Mouse (Mus musculus) CH12F3 (cell line): Measurements from ENCODE around the gene Ywhag.

ENCODE experiments used
- in situ Hi-C: fragments of 300-500 bp; cut with MboI; formaldehyde crosslinking; loops from 2 replicates; pipeline ENCODE4 v1.14.3; 2020; ENCODE audit warnings: low sequenced_read_pairs

Ywhag gene

GRCm38 (mm10) chr5:135952830-135953229 lies 18.4 kb upstream of the Ywhag start:
- in situ Hi-C loops = no loop called here

DNA sequence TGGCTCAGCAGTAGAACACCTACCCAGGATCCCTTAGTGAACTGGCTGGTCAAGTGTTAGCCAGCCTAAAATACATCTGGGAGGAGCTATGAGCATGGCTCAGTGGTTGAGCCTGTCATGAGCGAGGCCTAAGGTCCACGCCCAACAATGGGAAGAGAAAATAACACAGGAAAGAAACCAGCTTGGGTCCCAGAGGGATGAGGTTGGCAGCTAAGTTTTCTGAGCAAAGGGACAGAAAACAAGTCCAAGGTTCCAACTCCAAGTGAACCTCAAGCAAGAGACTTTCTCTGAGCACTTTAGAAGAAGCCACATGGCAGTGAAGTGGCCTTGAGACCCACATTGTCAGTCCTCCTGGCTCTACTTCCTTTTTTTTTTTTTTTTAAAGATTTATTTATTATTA lies 17.2 kb upstream of the Ywhag start:
- in situ Hi-C loops = no loop called here

GRCm38 (mm10) chr5:135950710-135951412 lies 16.4 kb upstream of the Ywhag start:
- in situ Hi-C loops = no loop called here

DNA sequence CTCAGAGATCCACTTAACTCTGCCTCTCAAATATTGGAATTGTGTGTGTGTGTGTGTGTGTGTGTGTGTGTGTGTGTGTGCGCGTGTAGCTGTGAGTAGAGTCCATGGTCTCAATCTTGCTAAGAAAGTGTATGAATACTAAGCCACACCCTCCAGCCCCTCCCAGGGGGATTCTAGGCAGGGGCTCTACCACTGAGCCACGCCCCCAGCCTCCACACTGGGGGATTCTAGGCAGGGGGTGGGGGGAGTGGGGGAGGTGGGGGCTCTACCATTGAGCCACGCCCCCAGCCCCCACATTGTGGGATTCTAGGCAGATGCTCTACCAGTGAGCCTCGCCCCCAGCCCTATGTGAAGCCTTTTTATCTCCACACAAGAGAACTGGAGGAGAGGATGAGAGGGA lies 12.2 kb upstream of the Ywhag start:
- in situ Hi-C loops = no loop called here

DNA sequence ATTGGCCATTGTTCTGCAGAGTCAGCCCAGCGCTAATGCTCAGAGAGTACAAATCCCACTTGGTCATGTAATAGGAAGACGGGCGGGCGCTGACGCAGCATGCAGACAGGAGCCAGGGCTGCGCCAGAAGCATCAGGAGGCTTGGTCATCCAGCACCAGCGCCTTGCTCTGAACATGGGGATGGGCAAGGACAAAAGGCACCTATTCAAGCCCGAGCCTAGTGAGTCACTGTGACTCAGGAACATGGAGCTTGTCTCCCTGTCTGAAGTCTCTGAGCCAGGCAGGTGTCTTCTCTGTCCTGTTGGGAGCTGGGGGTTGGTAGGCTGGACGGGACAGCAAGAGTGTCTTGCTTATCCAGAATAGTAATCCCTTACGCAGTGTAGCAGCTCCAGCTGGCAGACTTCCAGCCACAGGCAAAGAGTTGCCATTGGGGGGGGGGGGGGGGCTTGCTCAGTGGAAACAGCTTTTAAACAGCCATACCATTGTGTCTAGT lies 11.5 kb upstream of the Ywhag start:
- in situ Hi-C loops = no loop called here

GRCm38 (mm10) chr5:135942710-135943109 lies 8.3 kb upstream of the Ywhag start:
- in situ Hi-C loops = no loop called here

GRCm38 (mm10) chr5:135940587-135940986 lies 6.2 kb upstream of the Ywhag start:
- in situ Hi-C loops = no loop called here

DNA sequence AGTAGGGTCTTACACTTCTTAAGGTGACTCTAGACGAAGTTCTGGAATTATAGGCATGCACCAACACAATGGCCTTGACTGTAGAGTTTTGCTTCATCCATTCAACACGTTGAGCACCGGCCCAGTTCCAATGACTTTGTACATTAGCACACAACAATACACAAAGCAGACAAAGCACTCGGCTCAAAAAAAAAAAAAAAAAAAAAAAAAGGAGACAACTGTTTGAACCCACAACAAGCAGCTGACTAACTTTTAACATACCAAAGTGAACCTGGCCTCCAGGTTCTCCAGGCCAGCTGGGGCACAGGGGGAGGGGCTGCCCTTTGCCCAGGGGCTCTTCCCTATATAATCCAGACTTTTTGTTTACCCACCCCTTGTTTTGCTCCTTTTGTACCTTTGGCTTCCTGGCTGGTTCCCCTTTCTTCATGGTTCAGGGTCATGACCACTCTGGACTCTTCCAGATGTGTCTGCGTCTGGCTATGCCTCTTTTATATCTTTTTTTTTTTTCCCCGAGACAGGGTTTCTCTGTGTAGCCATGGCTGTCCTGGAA lies 1.3 kb upstream of the Ywhag start:
- in situ Hi-C loops = no loop called here

DNA sequence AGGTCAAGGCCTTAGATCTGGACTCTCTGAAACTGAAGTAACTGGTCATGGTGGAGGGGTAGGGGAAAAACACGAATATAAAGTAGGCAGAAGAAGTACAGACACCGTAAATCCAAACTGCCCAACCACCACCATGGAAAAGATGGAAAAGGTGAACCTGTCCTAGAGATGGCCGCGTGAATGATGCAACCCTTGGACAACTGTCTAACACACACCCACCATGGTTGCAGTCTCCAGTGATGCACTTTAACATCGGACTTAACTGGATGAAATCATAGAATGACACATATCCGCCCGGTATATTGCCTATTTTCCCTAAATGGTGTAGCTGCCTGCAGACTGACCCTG lies 734 bp upstream of the Ywhag start:
- in situ Hi-C loops = no loop called here

DNA sequence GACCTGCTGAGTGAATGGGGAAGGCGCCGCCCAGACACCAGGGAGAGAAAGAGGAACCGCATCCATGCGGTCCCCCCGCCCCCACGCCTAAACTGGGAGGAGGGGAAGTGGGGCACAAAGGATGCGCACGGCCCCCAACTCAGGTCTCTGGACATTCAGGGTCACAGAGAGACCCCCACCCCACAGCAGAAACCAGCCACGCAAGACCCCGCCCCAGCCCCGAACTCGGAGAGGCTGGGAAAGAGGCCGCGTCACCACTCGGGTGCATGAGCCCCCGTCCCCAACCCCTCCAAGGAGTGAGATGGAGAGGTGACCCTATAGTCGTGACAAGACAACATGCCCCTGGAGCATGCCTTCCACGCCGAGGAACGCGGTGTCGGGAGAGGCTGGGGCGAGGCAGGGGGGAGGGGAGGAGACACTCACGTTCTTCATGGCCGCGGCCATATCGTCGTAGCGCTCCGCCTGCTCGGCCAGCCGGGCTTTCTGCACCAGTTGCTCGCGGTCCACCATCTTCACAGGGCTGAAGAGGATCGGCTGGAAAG lies 445 bp downstream of the Ywhag start:
- in situ Hi-C loops = no loop called here

GRCm38 (mm10) chr5:135933222-135933899 lies 1.1 kb downstream of the Ywhag start:
- in situ Hi-C loops = no loop called here

GRCm38 (mm10) chr5:135932359-135932758 lies 2.1 kb downstream of the Ywhag start:
- in situ Hi-C loops = no loop called here

DNA sequence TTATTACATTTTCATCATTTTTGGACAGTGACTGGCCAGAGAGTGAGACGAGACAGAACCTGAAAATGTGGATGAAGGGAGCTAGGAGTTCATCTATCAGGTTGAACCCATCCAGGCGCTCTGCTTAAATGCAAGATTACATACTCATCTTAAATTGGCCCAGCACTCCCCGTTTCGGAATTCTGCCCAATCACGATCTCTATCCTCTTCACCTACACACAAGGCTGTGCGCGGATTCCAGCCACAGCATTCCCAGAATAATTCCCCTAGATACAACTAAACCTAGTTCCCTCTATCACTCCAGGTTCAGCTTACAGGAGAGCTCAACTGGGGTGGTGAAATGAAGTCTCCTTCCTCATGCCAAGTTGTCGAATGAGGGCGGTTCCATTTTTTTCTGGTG lies 2.9 kb downstream of the Ywhag start:
- in situ Hi-C loops = no loop called here

DNA sequence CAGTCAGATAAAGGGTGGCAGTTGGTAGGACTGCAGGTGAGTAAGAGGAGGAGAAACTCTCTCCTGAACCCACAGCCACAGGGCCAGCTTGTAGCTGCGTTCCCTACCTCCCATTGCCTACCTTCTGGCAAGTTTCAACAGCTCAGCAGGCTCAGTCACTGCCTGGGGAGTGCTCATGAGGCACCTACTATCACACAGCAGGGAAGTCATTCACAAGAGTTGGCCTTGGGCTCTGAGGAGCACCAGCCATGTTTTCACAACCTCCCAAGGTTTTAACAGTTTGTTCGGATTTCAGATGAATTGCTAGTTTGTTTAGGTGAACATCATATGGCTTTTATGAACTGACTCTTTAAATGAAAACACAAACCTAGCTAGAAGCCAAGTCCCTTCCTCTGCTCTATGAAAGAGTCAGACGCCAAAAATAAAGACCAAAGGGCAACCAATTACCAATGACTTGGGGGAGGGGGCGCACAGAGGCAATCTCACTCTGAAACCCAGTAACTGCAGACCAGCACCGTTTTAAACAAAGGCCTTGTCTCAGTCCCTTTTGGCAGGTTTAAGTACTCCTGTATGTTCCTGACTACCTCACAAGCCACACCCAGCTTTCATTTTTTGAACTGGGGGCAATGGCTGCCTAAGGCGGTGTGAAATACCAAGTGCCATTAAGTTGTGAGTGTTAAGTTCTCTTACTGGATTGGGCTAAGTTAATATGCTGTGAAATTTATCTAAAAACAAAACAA lies 4.6 kb downstream of the Ywhag start:
- in situ Hi-C loops = no loop called here

DNA sequence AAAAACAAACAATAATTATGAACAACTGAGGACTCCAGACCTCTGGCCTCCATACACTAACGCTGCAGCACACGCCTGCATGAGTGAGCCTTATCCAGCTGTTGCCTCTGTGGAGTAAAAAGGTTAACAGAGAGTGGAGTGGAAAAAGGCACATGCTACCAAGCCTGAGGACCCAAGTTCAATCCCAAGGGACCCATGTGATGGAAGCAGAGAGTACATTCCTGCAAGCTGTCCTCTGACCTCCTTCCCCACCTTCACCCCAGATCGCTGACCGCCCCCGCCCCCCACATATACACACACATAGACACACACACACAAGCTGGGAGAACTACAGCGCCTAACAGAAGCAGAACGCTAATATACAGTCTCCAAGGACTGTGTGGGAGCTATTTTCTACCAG lies 10.5 kb downstream of the Ywhag start:
- in situ Hi-C loops = no loop called here

DNA sequence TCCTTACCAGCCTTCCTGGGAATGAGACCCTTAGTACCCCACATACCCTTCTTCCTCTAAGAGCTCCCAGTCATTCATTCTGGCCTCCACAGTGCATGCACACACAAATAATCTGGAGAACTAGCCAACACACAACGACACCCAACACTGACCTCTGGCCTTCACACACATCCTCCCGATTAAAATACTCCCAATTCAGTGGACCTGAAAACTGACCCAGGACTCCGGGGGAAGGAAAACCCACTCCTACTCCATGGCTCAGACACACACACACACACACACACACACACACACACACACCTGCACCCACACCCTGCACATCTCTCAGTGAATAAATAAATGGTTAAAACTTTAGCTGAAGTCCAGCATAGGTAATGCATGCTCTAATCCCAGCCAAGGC lies 14.5 kb downstream of the Ywhag start:
- in situ Hi-C loops = no loop called here

DNA sequence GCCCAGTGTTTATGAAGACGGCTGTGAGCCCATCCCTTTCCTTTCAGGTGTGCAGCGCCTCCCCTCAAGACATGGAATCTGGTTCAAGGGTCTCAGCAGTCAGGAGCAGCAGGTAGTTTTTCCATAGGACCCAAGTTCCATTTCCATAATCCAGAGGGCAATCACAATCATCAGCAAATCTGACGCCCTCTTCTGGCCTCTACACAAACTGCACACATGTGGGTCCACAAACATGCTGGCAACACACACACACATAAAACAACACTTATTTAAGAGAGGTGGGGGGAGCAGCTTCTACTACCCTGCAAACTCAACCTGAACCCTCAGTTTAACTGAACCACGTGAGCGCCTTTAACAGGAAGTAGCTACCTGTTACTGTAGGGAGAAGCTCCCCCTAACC lies 15.8 kb downstream of the Ywhag start:
- in situ Hi-C loops = no loop called here

DNA sequence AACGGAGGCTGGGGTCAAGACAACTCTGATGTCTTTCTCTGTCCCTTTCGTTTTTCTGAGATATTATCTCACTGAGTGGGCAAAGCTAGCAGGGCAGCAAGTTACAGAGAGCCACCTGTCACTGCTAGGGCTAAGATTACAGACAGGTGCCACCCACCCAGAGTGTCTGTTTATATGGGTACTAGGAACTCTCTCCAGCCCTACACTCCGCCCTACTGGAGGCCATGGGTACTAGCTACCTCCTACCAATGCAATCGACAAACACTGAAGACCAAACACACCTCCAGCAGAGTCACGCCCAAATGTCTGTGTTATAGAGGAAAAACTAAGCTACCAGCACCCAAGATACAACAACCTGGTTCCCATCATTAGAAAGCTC lies 16.4 kb downstream of the Ywhag start:
- in situ Hi-C loops = no loop called here

- in situ Hi-C loops = no loop called here
These were observed 16.9 kb downstream of the Ywhag start for GRCm38 (mm10) chr5:135917327-135918058.

- in situ Hi-C loops = no loop called here
These were observed 17.8 kb downstream of the Ywhag start for GRCm38 (mm10) chr5:135916601-135917000.

DNA sequence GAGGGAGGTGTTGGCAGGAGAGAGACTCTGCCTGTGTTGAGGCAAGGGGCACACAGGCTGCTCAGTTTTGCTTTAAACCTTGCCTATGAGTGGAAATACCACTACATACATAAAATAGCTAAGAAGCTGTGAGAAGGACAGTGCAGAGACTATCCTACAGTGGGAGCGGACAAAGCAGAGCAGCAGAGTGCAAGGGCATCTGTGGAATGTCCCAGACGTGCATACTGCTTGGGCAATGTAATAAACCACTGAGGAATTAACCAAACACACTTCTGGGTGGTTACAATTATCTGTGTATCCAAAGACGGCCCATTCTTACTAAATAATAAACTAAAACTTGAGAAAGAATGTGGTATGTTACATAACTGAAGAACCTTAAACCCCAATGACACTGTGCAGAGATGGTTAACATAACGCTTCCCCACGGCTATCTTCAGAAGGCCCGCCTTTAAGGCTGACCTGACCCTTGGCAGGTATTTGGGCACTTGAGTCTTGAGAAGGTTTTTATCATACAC lies 18.3 kb downstream of the Ywhag start:
- in situ Hi-C loops = no loop called here
